Mouse (Mus musculus): Measurements from ENCODE around the gene Fgd3. TPM values are rescaled to one million over a fixed set of nuclear protein-coding genes. Genes with fewer than 3 reads are reported as not detected.

Fgd3 gene
- total RNA-seq, 2 experiments from 2014 or later: 3.1 to 3.4 TPM

DNA sequence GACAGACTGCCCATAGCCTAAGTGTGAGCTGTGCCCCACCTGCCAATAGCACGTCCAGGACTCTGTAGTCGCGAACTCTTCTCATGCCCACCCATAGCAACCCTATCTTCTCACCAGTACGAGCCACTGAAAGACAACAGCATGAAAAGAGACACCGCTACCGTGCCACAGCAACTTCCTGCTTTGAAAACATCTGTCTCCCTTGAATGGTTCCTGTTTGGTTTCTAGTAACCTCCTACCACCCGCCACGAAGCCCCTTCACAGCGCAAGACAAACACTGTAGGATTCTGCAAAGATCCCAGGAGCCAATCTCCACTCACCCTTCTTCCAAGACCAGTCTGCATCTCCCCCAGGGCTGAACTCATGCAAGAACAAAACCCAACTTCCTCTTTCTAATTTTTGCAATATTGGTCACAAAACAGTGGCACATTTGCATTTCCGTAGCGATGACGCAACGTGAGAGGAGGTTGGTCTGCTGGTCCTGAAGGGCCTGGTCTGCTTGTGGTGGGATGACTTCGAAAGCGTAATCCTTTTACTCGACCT lies 11.2 kb downstream of the Fgd3 start:
- ATAC-seq (replicated peaks; ENCODE audit: low FRiP score, poor library complexity, severe bottlenecking): no peak

DNA sequence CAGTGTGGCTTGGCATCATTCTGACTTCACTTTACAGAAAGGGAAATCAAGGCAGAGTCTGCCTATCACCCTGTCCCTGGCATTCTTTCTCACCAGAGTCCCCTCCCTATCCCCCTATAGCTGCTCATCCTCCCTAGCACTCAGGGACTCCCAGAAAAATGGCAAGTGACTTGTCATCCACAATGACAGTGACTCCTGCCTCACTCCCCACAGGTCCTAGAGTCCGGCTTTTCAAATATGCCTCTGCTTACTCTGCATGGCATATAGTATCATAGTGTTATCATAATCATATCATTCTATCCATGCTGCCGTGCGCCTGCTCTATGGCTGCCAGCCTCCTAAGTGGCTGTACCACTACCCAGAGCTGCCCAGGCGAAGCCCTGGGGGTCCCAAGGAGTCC lies 11.9 kb downstream of the Fgd3 start:
- ATAC-seq (replicated peaks; ENCODE audit: low FRiP score, poor library complexity, severe bottlenecking): no peak

GRCm38 (mm10) chr13:49307311-49307969 lies 12.7 kb downstream of the Fgd3 start:
- no peak for ATAC-seq (replicated peaks; ENCODE audit: low FRiP score, poor library complexity, severe bottlenecking)

DNA sequence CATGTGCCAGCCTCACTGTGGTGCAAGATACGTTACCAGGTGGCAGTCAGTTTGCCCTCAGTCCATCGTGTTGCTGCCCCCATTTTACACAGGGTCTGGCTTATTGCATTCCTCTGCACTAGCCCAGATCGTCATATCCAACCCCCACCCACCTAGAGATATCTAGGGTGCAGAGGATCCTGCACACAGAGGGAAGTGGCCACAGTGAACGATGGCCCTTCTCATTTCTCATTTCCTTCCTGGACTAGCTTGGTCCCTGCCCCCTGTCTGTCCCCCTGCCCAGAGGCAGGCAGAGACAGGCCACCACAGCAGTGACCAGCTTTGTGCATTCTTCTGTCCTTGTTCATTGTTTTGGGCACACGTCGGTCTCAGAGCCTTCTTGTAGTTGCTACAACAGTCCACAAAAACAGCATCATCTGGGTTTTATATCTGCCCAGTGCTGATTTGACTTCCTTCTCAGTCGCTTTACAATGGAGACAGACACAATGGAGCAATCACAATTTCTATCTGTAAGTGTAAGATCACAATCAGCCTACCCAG lies 13.3 kb downstream of the Fgd3 start:
- ATAC-seq (replicated peaks; ENCODE audit: low FRiP score, poor library complexity, severe bottlenecking): no peak

DNA sequence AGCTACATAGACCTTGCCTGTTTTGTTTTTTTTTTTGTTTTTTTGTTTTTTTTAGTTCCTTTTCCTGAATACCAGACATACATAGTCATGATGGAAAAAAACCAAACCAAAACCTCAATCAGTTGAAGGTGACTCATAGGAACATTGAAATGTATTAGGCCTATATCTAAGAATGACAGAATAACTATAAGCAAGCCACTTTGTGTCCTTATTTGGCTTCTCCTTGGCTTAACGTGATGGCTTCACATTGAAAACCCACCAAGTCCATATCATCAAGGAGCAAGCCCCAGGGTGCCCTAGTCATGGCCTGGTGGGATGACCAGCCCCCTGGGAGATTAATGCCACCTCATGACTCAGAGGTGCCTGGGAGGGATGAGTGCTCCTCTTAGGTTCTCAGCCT lies 19.3 kb downstream of the Fgd3 start:
- ATAC-seq (replicated peaks; ENCODE audit: low FRiP score, poor library complexity, severe bottlenecking): no peak

DNA sequence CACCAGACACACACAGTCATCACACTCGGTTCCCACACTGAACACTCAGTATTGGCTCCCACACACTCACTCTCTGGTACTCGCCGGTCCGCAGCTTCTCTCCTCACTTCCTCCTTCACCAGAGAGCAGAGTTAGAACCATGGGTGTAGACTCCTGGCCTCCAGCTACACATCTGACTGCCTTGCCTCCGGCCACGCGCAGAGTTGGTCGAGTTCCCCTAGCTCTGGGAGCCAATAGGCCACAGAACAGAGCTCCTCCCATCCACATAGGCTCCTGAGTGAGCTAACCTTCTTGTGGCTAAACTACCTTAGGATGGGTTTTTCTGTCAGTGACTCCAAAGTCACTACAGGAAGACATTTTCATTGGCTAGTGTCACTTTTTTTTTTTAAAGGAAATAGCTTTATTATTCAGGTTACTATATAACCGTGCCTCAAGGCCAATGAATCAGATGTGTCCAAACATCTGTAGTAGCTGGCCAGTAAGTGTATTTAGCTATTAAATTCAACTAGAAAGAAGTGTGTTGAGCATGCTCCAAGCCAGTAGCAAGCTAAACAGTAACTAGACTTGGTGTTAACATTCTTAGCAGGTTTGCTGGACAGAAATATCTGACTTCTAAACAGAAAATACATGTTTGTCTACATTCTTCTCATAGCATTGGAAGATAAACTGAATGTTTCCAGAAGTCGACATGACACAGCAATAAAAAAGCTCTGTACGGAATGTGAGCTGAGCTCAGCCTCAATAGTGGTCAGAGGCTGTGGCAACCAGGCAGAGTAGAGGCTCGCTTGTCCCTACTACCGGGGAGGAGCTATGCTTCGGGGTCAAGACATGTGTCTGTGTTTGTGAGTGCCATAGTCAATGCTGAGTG lies 21.4 kb downstream of the Fgd3 start:
- no peak for ATAC-seq (replicated peaks; ENCODE audit: low FRiP score, poor library complexity, severe bottlenecking)

DNA sequence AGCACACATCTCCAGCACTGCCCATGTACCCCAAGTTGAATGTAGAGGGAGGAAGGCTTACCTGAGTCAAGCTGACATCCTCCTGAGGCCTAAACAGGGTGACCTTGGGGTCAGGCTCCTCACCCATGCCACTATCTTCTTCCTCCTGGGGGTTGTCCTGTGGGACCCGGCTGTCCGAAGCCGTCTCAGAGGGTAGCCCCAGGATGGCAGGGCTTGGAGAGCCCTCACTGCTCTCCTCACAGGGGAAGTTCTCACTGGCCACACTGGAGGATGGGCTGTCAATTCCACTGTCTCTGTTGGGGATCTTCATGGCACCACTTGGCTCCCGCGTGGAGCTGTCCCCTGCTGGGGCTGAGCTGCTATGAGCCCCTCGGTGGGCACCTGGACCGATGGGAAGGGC lies 23.8 kb downstream of the Fgd3 start:
- no peak for ATAC-seq (replicated peaks; ENCODE audit: low FRiP score, poor library complexity, severe bottlenecking)

GRCm38 (mm10) chr13:49294108-49294507 lies 26.0 kb downstream of the Fgd3 start:
- no peak for ATAC-seq (replicated peaks; ENCODE audit: low FRiP score, poor library complexity, severe bottlenecking)

DNA sequence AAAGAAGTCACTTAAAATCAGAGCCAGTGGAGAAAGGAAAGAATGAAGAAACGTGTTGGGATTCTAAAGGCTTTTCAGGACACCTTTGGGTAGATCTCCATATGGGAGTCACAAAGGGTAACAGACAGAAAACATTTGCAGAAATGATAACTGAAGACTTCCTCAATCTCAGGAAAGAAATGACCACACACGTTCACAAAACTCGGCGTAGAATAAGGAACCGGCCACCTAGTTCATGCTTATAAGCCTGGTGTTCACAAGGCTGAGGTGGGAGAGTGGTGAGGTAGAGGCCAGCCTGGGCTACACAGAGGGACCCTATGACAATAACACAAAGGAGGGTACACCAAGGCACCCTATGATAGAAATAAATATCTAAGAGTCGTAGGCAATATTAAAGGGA lies 28.2 kb downstream of the Fgd3 start:
- ATAC-seq (replicated peaks; ENCODE audit: low FRiP score, poor library complexity, severe bottlenecking): no peak

DNA sequence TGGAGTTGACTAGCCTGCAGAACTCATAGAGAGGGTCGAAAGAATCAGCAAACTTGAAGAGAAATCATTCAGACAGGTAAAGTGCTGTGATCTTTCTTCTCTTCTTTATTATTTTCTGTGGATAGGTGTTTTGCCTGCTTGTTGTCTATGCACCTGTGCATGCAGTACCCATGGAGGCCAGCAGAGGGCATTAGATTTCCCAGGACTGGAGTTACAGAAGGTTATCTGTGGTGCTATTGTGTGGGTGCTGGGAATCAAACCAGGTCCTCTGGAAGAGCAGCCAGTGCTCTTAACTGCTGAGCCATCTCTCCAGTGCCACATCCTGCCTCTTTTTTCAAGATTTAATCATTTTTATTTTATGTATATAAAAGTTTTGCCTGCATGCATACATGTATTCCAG lies 28.7 kb downstream of the Fgd3 start:
- ATAC-seq (replicated peaks; ENCODE audit: low FRiP score, poor library complexity, severe bottlenecking): no peak

GRCm38 (mm10) chr13:49287224-49287623 lies 32.9 kb downstream of the Fgd3 start:
- no peak for ATAC-seq (replicated peaks; ENCODE audit: low FRiP score, poor library complexity, severe bottlenecking)

DNA sequence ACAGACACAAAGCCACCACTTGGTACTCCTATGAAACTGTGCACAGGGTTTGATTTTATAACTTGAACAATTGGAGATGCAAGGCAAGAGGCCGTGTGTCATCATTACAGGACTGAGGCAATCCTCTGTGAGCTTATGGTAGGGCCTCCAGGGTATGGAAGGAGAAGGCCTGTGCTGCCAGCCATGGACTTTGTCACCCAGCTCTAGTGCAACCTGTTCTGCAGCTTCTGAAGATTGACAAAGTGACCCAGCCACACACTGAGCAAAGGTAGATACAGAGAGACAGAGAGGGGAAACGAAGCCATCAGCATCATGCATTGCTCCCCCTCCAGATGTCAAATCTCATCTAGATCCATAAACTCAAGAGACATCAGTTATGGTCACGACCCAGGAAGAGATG lies 33.4 kb downstream of the Fgd3 start:
- no peak for ATAC-seq (replicated peaks; ENCODE audit: low FRiP score, poor library complexity, severe bottlenecking)

- ATAC-seq (replicated peaks; ENCODE audit: low FRiP score, poor library complexity, severe bottlenecking): no peak
These were observed 36.4 kb downstream of the Fgd3 start for GRCm38 (mm10) chr13:49283686-49284085.

- no peak for ATAC-seq (replicated peaks; ENCODE audit: low FRiP score, poor library complexity, severe bottlenecking)
These were observed 37.9 kb downstream of the Fgd3 start for GRCm38 (mm10) chr13:49282168-49282567.

- ATAC-seq (replicated peaks; ENCODE audit: low FRiP score, poor library complexity, severe bottlenecking): no peak
These were observed 48.0 kb downstream of the Fgd3 start for GRCm38 (mm10) chr13:49271831-49272765.

- ATAC-seq (replicated peaks; ENCODE audit: low FRiP score, poor library complexity, severe bottlenecking): no peak
These were observed 49.6 kb downstream of the Fgd3 start for GRCm38 (mm10) chr13:49270500-49270899.

DNA sequence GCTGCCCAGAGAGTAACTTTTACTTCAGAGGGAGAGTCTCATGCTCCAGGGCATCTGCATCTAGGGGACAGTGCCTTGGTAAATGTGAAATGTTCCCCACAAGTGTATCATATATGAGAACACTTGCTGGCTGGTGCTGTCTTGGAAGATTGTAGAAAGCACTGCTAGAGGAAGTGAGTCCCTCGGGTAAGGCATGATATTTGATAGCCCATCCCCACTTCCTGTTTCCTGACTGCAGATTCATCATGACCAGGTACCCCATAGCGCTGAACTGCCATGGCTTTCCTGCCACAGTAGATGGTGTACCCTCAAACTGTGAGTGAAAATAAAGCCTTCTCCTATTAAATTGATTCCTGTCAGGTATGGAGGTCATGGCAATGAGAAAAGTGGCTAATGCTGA lies 52.5 kb downstream of the Fgd3 start:
- no peak for ATAC-seq (replicated peaks; ENCODE audit: low FRiP score, poor library complexity, severe bottlenecking)

DNA sequence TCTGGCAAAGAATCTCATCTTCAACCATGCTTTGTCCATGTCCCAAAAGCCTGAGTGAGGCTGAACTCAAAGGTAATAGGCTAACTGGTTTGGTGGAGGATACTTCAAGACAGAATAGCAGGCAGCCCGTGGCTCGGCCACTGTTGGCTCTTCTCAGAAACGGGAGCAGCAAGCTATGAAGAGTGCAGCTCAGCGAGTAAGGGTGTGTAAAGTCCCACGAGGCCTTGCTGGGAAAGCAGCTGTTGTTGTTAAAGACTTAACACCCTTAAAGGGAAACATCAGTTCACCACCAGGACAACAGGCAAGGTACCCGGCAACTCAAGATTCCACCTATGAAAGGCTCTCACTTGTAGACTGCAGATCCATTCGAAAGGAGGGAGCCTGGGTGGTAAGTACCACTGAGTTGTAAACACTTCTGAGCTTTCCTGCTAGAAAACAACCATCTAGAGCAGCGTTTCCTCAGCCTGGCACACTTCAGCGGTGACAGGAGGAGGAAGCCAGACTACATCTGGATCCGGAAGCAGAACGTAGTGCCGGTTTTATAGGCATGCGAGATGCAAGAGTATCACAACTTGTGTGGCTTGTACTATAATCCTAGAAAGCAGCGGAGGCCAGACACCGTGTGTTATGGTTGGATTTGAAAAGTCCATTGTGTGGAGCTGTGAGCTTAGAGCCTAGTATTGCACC lies 59.9 kb downstream of the Fgd3 start:
- ATAC-seq (replicated peaks; ENCODE audit: low FRiP score, poor library complexity, severe bottlenecking): no peak

- no peak for ATAC-seq (replicated peaks; ENCODE audit: low FRiP score, poor library complexity, severe bottlenecking)
These were observed 62.2 kb downstream of the Fgd3 start for GRCm38 (mm10) chr13:49257819-49258313.
